Mouse (Mus musculus): ENCODE results near the gene Crb1. TPM values are rescaled to one million over a fixed set of nuclear protein-coding genes. Genes with fewer than 3 reads are reported as not detected.
A peak's percentile ranks its signal among the peaks of the same experiment; 100 is the strongest.

Crb1 gene
- polyA plus RNA-seq, 1 experiment from 2014 or later: 1.7 TPM

- 21% methylated on average over 11 of the region's 11 CpGs for WGBS
- Histone ChIP-seq H3K27ac (no peak overlapping the region), H3K36me3 (no peaks in the 10 kb centered on the region), H3K9me3 (no peaks in the 10 kb centered on the region), H3K4me1 (replicated peaks) (peaks cover 25% of the 10 kb centered on the region), H3K27me3 (ENCODE audit: insufficient read depth, poor library complexity, severe bottlenecking) (no peaks in the 10 kb centered on the region), H3K4me3 (no peak overlapping the region)
- DNase-seq (ENCODE audit: low spot score): no peak
Observed at GRCm38 (mm10) chr1:139378861-139379620, 2.1 kb upstream of the Crb1 start.

- WGBS: 29% methylated on average over 6 of the region's 6 CpGs
- peak; percentile 15 for DNase-seq (ENCODE audit: low spot score)
- H3K27ac ChIP-seq: peak overlapping the region; percentile 74
Observed at GRCm38 (mm10) chr1:139375900-139376299, 1.0 kb downstream of the Crb1 start.

DNA sequence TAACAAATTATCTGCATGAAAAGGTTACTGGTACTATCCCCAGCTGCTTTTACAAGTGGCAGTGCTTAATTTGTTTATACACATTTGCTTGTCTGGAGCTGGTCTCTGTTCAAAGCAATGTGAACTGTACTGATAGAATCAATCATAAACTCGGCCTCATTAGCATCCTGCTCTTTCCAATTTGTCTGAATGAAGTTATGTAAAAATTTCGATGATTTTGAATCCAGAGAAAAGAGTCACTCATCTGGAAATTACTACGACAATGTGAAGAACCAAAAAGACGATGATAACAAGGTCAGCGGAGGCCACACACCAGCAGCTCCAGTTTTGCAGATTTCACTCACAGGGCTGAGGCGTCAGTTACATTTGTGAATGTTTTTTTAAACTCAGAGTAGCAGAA is 5.6 kb downstream of the Crb1 start:
- WGBS: 73% methylated on average over 6 of the region's 6 CpGs
- H3K27me3 ChIP-seq (ENCODE audit: insufficient read depth, poor library complexity, severe bottlenecking): no peaks in the 10 kb centered on the region
- no peak overlapping the region for H3K27ac ChIP-seq
- no peaks in the 10 kb centered on the region for H3K9me3 ChIP-seq
- no peak overlapping the region for H3K4me3 ChIP-seq
- H3K4me1 ChIP-seq (replicated peaks): peaks cover 10% of the 10 kb centered on the region
- no peak for DNase-seq (ENCODE audit: low spot score)
- no peaks in the 10 kb centered on the region for H3K36me3 ChIP-seq

More at GRCm38 (mm10) chr1:139375900-139376299, 1.0 kb downstream of the Crb1 start:
- Histone ChIP-seq H3K27me3 (ENCODE audit: insufficient read depth, poor library complexity, severe bottlenecking) (no peaks in the 10 kb centered on the region), H3K9me3 (no peaks in the 10 kb centered on the region), H3K4me3 (peak overlapping the region; percentile 41), H3K36me3 (no peaks in the 10 kb centered on the region), H3K4me1 (replicated peaks) (peaks cover 25% of the 10 kb centered on the region)

DNA sequence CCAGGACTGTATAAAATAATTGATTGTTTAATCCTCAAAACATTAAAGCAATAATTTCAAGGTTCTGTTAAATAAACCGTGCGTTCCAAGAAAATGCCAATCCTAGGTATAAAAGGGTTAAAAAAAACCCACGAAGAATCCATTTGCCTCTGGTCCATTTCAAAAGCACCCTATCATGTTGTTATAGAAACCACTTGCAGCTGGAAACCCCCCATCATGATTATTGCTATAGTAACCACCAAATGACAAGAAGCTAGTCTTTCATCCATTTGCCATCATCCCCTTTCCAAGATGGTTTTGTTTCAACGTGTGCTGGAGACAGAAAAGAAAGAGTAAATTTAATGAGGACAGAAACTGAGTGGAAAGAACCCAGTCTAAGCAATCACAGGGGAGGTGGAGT is 28.3 kb downstream of the Crb1 start:
- H3K27ac ChIP-seq: no peak overlapping the region
- no peak overlapping the region for H3K4me3 ChIP-seq
- no peaks in the 10 kb centered on the region for H3K36me3 ChIP-seq
- H3K4me1 ChIP-seq (replicated peaks): peaks cover 13% of the 10 kb centered on the region
- WGBS: 46% methylated on average over 4 of the region's 4 CpGs
- no peak for DNase-seq (ENCODE audit: low spot score)
- H3K27me3 ChIP-seq (ENCODE audit: insufficient read depth, poor library complexity, severe bottlenecking): no peaks in the 10 kb centered on the region
- H3K9me3 ChIP-seq: no peaks in the 10 kb centered on the region

DNA sequence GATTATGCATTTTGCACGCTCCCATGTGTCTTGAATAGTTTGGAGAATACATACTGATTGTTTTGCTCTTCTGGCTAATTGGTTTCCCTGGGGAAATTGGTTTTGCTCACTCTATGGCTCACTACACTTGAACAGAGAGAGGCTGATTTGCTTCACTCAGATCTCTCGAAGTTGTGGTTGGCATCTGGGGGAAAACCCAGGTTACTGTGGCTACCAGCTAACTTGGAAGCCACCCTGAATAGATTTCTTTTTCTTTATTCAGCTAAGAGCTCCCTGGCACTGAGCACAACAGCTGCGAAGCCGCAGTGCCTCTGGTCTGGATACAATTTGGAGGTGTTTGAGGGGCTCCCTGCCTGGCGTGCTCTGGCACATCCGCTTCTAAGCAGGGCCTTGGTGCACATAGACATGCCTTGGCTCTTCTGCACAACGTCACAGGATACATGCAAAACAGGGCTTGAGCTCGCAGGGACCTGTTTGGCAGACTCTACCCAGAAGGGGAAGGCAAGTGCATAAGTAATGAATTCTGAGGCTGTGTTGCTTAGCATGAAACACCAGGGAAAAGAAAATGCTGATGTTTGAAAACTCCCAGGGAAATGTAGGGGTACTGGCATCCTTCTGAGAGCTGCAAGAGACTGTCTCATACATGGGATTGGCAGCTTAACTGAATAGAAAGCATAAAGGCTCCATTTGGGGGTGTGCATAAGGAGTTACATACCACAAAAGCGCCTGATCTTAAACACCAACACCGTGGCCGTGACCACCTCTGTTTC is 30.1 kb downstream of the Crb1 start:
- no peaks in the 10 kb centered on the region for H3K27me3 ChIP-seq (ENCODE audit: insufficient read depth, poor library complexity, severe bottlenecking)
- no peak overlapping the region for H3K4me3 ChIP-seq
- H3K9me3 ChIP-seq: no peaks in the 10 kb centered on the region
- no peaks in the 10 kb centered on the region for H3K36me3 ChIP-seq
- DNase-seq (ENCODE audit: low spot score): no peak
- peak overlapping the region; percentile 23 for H3K27ac ChIP-seq
- WGBS: 61% methylated on average over 11 of the region's 11 CpGs
- H3K4me1 ChIP-seq (replicated peaks): peaks cover 13% of the 10 kb centered on the region

DNA sequence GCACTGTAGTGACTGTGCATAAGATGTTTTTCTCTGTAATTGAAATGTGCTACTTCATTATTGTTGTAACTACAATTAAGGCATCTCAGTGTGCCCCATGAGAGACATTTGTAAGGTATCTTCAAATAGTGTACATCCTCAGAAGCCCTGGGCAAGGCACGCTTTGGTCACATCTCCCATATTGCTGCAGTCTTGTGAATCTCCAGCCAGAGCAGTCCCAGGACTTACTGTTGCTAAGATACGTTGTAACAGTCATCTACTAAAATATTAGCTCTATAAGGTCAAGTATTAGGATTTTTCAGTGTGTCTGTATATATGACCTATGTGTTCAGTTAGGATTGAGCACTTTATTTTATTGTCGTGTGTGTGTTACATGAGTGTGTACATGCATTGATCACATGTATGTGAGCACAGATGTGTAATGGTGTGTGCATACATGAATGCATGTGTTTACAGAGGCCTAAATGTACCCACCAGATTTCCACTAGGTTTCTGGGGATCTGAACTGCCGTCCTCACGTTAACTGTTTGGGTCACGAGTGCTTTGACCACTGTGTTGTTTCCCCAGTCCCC is 30.8 kb downstream of the Crb1 start:
- peak overlapping the region; percentile 23; the same call in 1 of the 2 replicates for H3K27ac ChIP-seq
- DNase-seq (ENCODE audit: low spot score): no peak
- H3K27me3 ChIP-seq (ENCODE audit: insufficient read depth, poor library complexity, severe bottlenecking): no peaks in the 10 kb centered on the region
- no peaks in the 10 kb centered on the region for H3K9me3 ChIP-seq
- H3K4me3 ChIP-seq: no peak overlapping the region
- 66% methylated on average over 6 of the region's 6 CpGs for WGBS
- H3K36me3 ChIP-seq: no peaks in the 10 kb centered on the region
- peaks cover 13% of the 10 kb centered on the region for H3K4me1 ChIP-seq (replicated peaks)

- Histone ChIP-seq H3K27ac (no peak overlapping the region), H3K4me3 (no peak overlapping the region), H3K27me3 (ENCODE audit: insufficient read depth, poor library complexity, severe bottlenecking) (no peaks in the 10 kb centered on the region), H3K36me3 (no peaks in the 10 kb centered on the region), H3K9me3 (no peaks in the 10 kb centered on the region), H3K4me1 (replicated peaks) (no peaks in the 10 kb centered on the region)
- 8% methylated on average over 1 of the region's 2 CpGs for WGBS
- no peak for DNase-seq (ENCODE audit: low spot score)
Observed at GRCm38 (mm10) chr1:139340178-139340859, 36.6 kb downstream of the Crb1 start.

DNA sequence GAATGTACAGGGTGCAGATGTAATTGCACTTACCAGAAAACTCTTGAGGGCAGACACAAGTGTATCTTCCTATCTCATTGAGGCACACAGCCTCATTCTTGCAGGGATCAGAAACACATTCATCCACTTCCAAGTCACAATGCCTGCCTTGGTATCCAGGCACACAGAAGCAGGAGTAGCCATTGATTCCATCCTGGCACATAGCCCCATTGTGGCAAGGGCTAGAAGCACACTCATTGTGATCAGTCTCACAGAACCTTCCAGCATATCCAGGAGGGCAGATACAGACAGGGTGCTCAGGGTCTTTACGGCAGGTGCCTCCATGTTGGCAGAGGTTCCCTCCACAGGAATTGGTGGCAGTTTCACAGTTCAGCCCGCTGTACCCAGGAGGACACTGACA is 39.9 kb downstream of the Crb1 start:
- no peaks in the 10 kb centered on the region for H3K27me3 ChIP-seq (ENCODE audit: insufficient read depth, poor library complexity, severe bottlenecking)
- DNase-seq (ENCODE audit: low spot score): no peak
- H3K9me3 ChIP-seq: no peaks in the 10 kb centered on the region
- H3K27ac ChIP-seq: no peak overlapping the region
- 82% methylated on average over 2 of the region's 2 CpGs for WGBS
- no peaks in the 10 kb centered on the region for H3K36me3 ChIP-seq
- H3K4me3 ChIP-seq: no peak overlapping the region
- H3K4me1 ChIP-seq (replicated peaks): no peaks in the 10 kb centered on the region

GRCm38 (mm10) chr1:139328811-139329210 is 48.1 kb downstream of the Crb1 start:
- Histone ChIP-seq H3K9me3 (no peaks in the 10 kb centered on the region), H3K27ac (no peak overlapping the region), H3K36me3 (no peaks in the 10 kb centered on the region), H3K4me1 (replicated peaks) (no peaks in the 10 kb centered on the region), H3K27me3 (ENCODE audit: insufficient read depth, poor library complexity, severe bottlenecking) (no peaks in the 10 kb centered on the region), H3K4me3 (no peak overlapping the region)
- no peak for DNase-seq (ENCODE audit: low spot score)
- 90% methylated on average over 1 of the region's 1 CpGs for WGBS

DNA sequence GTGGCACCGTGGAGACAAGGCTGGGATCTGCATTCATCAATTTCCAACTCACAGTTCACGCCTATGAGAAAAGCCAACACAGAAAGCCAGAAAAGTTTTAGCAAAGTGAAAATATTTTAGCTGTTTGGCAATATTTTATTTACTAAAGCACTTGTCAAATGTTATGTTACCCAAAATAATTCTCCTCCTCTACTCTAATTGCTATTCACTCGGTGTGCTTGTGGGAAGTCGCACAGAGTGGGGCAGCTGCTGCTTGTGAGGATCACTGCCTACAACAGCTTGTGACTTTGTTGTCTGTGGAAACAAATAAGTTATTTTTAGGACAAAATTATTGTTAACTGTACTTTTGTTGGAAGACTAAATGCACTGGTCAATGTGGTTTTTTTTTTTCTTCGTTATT is 48.6 kb downstream of the Crb1 start:
- Histone ChIP-seq H3K27me3 (ENCODE audit: insufficient read depth, poor library complexity, severe bottlenecking) (no peaks in the 10 kb centered on the region), H3K36me3 (no peaks in the 10 kb centered on the region), H3K27ac (no peak overlapping the region), H3K9me3 (no peaks in the 10 kb centered on the region), H3K4me3 (no peak overlapping the region), H3K4me1 (replicated peaks) (no peaks in the 10 kb centered on the region)
- WGBS: 86% methylated on average over 5 of the region's 5 CpGs
- no peak for DNase-seq (ENCODE audit: low spot score)

DNA sequence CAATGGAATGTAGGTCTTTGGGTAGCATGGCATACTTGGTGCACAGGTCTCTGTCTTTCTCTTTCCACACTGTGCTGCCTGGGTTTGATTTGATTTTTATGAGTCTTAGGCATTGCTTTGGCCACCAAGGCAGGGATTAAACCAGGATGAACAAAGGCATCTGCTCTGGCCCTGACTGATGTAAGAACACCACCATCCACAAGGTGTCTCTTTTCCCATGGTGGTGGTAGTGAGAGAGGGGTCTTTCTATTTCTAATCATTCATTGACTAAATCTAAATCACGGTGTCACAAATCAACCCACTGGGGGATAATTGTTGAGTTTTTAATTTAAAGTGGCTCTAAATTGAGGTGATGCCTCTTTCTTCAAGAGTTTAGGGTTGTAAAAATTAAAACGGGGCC is 51.5 kb downstream of the Crb1 start:
- 77% methylated on average over 2 of the region's 2 CpGs for WGBS
- no peaks in the 10 kb centered on the region for H3K36me3 ChIP-seq
- H3K9me3 ChIP-seq: no peaks in the 10 kb centered on the region
- no peaks in the 10 kb centered on the region for H3K27me3 ChIP-seq (ENCODE audit: insufficient read depth, poor library complexity, severe bottlenecking)
- H3K27ac ChIP-seq: no peak overlapping the region
- no peak for DNase-seq (ENCODE audit: low spot score)
- H3K4me1 ChIP-seq (replicated peaks): no peaks in the 10 kb centered on the region
- H3K4me3 ChIP-seq: no peak overlapping the region

DNA sequence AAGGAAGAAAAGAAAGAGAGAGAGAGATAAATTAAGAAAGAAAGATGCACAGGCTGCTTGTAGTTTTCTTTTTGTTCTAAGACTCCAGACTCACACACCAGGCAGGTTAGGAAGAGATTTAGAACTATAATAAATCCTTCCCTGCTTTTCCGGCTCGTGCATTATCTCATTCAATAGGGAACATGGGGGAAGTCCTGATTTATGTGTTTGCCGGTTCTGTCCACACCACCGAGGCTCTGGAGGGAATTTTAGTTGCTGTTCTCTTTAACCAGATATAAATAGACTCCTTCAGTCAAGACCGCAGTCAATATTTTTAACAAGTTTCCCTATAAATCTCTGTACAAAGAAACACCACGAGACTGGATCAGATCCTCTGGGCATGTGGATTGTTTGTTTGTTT is 57.1 kb downstream of the Crb1 start:
- Histone ChIP-seq H3K36me3 (no peaks in the 10 kb centered on the region), H3K4me3 (no peak overlapping the region), H3K4me1 (replicated peaks) (no peaks in the 10 kb centered on the region), H3K27me3 (ENCODE audit: insufficient read depth, poor library complexity, severe bottlenecking) (no peaks in the 10 kb centered on the region), H3K27ac (no peak overlapping the region), H3K9me3 (no peaks in the 10 kb centered on the region)
- 88% methylated on average over 6 of the region's 6 CpGs for WGBS
- DNase-seq (ENCODE audit: low spot score): no peak
